Mouse (Mus musculus) spleen, adult 2 months (tissue): Measurements from ENCODE around the gene Clcn6.

Experiments
- CTCF ChIP-seq: fragments of 200-500 bp; IDR thresholded peaks from 2 replicates; pipeline ENCODE4 v1.5.1; 2011; ENCODE audit warnings: mild to moderate bottlenecking, inconsistent platforms; ENCODE audit not compliant: insufficient read depth, insufficient read length, insufficient replicate concordance; ENCODE audit errors: extremely low read depth
- POLR2A ChIP-seq: fragments of 200-500 bp; IDR thresholded peaks from 2 replicates; pipeline ENCODE4 v1.6.1; 2011; ENCODE audit warnings: low read depth, low read length, inconsistent platforms

DNA sequence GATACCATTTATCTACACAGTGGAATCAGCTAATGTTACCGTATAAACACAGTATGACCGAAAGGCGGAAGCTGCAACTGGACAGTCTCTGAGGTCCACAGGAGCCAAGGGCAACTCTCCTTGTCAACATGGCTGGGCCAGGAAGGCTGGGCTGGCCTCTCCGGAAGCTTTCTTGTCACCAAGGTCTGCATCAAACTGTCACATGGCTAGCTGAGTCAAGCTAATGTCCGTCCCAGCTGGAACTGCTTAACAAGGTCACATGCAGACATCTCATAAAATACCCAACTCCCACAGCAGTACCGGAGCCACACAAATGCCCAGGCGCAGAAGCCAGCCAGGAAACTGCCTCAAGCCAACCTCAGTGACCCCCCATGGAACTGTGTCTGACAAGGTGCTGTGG, 34.3 kb downstream of the Clcn6 start:
- no peak for TF ChIP-seq CTCF
- no peak for TF ChIP-seq POLR2A
